Mouse (Mus musculus): ENCODE measurements around the gene Slc12a1. TPM values are rescaled to one million over a fixed set of nuclear protein-coding genes. Genes with fewer than 3 reads are reported as not detected.

The Slc12a1 gene
- polyA plus RNA-seq, 1 experiment: 0.01 TPM

DNA sequence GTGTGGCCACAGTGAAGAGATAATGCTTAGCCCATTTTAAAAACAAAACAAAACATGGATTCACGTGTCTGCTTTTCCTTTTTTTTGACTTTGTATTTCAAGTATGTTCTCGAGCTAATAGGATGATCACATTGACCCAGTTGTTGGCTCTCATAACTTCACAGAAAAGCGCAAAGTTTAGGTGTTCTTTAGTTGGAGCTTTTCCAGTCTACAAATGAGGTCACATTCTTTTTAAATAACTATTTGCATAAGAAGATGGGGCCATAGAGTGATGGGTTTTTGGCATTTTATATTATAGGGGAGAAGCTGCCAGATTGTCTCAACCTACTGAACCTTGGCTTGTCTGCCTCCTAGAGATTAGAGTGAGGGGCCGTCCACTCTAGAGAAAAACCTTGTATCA, 97.0 kb downstream of the Slc12a1 start:
- 90% methylated on average over 4 of the region's 4 CpGs for WGBS
- TF ChIP-seq POLR2A (IDR thresholded peaks at IDR 0.05; ENCODE audit: control insufficient read depth, extremely low read depth, insufficient read depth, low read length, poor library complexity) (no peak), CTCF (IDR thresholded peaks at IDR 0.05; ENCODE audit: borderline replicate concordance, control insufficient read depth, extremely low read depth, insufficient read depth, low read length, poor library complexity) (no peak)
- peaks cover 8% of the 10 kb centered on the region; the same call in 1 of the 2 replicates for H3K4me1 ChIP-seq (replicated peaks; ENCODE audit: control insufficient read depth, insufficient read depth, low read length)
- no peak overlapping the region for H3K4me3 ChIP-seq (ENCODE audit: control insufficient read depth, insufficient read depth, low read length)
- H3K27me3 ChIP-seq (ENCODE audit: control insufficient read depth, insufficient read depth, low read length): no peaks in the 10 kb centered on the region
- H3K27ac ChIP-seq (ENCODE audit: control insufficient read depth, insufficient read depth, low read length): no peak overlapping the region
- H3K36me3 ChIP-seq (ENCODE audit: control insufficient read depth, insufficient read depth, low read length): peaks cover 16% of the 10 kb centered on the region
- DNase-seq: no peak

DNA sequence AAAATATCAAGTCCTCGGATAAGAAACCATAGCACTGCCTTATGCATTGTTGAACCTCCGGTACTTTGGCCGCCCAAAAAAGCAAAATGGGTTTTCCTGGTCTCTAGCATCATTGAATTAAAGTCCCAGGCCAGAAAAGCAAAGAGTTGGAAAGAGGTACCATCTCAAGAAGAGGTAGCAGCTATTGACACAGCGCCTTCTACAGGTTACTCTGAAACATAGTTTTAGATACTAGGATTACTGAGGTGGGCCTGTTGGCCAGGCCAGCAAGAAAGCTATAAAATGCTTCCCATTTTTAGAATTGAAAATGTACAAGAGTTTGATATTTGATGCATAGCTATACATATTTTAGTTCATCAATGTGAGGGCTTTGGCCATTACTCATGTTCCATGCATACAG, 97.6 kb downstream of the Slc12a1 start:
- Histone ChIP-seq H3K4me3 (ENCODE audit: control insufficient read depth, insufficient read depth, low read length) (no peak overlapping the region), H3K4me1 (replicated peaks; ENCODE audit: control insufficient read depth, insufficient read depth, low read length) (peaks cover 8% of the 10 kb centered on the region; the same call in 1 of the 2 replicates), H3K36me3 (ENCODE audit: control insufficient read depth, insufficient read depth, low read length) (peaks cover 16% of the 10 kb centered on the region), H3K27me3 (ENCODE audit: control insufficient read depth, insufficient read depth, low read length) (no peaks in the 10 kb centered on the region), H3K27ac (ENCODE audit: control insufficient read depth, insufficient read depth, low read length) (no peak overlapping the region)
- DNase-seq: no peak
- WGBS: 92% methylated on average over 4 of the region's 4 CpGs
- TF ChIP-seq POLR2A (IDR thresholded peaks at IDR 0.05; ENCODE audit: control insufficient read depth, extremely low read depth, insufficient read depth, low read length, poor library complexity) (no peak), CTCF (IDR thresholded peaks at IDR 0.05; ENCODE audit: borderline replicate concordance, control insufficient read depth, extremely low read depth, insufficient read depth, low read length, poor library complexity) (no peak)

DNA sequence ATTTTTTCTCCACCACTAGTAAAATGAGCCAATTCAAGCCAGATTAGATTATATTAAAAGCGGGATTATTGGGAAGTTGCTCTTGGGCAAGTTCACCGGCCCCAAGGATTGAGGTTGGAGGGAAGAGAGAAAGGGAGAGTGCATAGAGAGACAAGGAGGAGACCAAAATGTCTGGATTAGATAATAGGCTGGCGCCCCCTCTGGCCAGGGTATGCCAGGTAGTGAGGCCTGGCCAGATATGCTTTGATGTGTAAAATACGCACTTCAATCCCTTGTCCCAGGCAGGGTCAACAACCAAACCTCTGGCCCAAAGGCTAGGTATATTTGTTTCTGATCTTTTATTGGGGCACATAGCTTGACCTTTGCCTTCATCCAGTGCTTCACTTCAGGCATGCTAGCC, 99.5 kb downstream of the Slc12a1 start:
- peaks cover 22% of the 10 kb centered on the region for H3K36me3 ChIP-seq (ENCODE audit: control insufficient read depth, insufficient read depth, low read length)
- WGBS: 91% methylated on average over 4 of the region's 4 CpGs
- peak; percentile 21 for DNase-seq
- no peak overlapping the region for H3K4me3 ChIP-seq (ENCODE audit: control insufficient read depth, insufficient read depth, low read length)
- H3K4me1 ChIP-seq (replicated peaks; ENCODE audit: control insufficient read depth, insufficient read depth, low read length): peaks cover 8% of the 10 kb centered on the region; the same call in 1 of the 2 replicates
- H3K27me3 ChIP-seq (ENCODE audit: control insufficient read depth, insufficient read depth, low read length): no peaks in the 10 kb centered on the region
- no peak overlapping the region for H3K27ac ChIP-seq (ENCODE audit: control insufficient read depth, insufficient read depth, low read length)
- TF ChIP-seq POLR2A (IDR thresholded peaks at IDR 0.05; ENCODE audit: control insufficient read depth, extremely low read depth, insufficient read depth, low read length, poor library complexity): no peak
- no peak for TF ChIP-seq CTCF (IDR thresholded peaks at IDR 0.05; ENCODE audit: borderline replicate concordance, control insufficient read depth, extremely low read depth, insufficient read depth, low read length, poor library complexity)

DNA sequence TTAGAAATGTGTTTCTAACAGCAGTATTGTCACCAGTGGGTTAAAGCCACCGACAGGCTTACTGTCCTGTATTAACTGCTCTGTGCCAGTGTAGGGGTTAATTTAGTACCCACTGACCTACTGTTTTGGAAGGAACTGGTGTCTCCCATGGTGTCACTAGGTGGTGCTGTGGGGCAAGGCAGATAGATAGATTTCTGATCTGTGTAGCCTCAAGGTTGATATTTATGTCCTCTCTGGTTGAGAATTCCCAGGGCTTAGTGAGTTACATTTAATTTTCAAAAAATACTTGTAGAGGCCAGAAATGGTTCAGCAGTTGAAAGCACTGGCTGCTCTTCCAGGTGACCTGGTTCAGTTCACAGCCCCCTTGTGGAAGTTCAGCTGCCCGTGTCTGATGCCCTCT, 100.0 kb downstream of the Slc12a1 start:
- 68% methylated on average over 2 of the region's 2 CpGs for WGBS
- H3K36me3 ChIP-seq (ENCODE audit: control insufficient read depth, insufficient read depth, low read length): peaks cover 27% of the 10 kb centered on the region

DNA sequence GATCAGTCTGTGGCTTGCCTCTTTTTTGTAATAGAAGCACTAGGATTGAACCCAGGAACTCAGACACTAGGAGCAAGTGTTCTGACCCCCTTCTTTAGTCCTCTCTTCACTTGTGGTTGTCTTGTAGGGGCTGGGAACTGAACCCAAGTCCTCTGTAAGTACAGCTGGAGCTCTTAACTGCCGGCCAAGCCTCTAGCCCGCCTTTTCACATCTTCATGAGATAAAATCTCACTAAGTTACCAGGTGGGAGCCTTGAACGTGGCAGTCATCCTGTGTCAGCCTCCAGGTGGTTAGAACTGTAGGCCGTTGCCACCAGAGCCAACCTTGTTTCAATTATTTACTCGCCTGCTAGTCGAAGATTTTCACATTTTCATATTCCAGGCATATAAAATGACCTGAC, 101.4 kb downstream of the Slc12a1 start:
- WGBS: 27% methylated on average over 6 of the region's 6 CpGs
- Histone ChIP-seq H3K4me3 (ENCODE audit: control insufficient read depth, insufficient read depth, low read length) (no peak overlapping the region), H3K27ac (ENCODE audit: control insufficient read depth, insufficient read depth, low read length) (no peak overlapping the region), H3K36me3 (ENCODE audit: control insufficient read depth, insufficient read depth, low read length) (peaks cover 37% of the 10 kb centered on the region), H3K27me3 (ENCODE audit: control insufficient read depth, insufficient read depth, low read length) (no peaks in the 10 kb centered on the region), H3K4me1 (replicated peaks; ENCODE audit: control insufficient read depth, insufficient read depth, low read length) (0 out of 2 replicates have a peak, but pooled peaks cover 5% of the 10 kb centered on the region)
- TF ChIP-seq POLR2A (IDR thresholded peaks at IDR 0.05; ENCODE audit: control insufficient read depth, extremely low read depth, insufficient read depth, low read length, poor library complexity) (no peak), CTCF (IDR thresholded peaks at IDR 0.05; ENCODE audit: borderline replicate concordance, control insufficient read depth, extremely low read depth, insufficient read depth, low read length, poor library complexity) (no peak)
- no peak for DNase-seq

More for the DNA sequence above, 100.0 kb downstream of the Slc12a1 start:
- Histone ChIP-seq H3K27ac (ENCODE audit: control insufficient read depth, insufficient read depth, low read length) (no peak overlapping the region), H3K27me3 (ENCODE audit: control insufficient read depth, insufficient read depth, low read length) (no peaks in the 10 kb centered on the region), H3K4me3 (ENCODE audit: control insufficient read depth, insufficient read depth, low read length) (no peak overlapping the region), H3K4me1 (replicated peaks; ENCODE audit: control insufficient read depth, insufficient read depth, low read length) (peaks cover 8% of the 10 kb centered on the region; the same call in 1 of the 2 replicates)
- no peak for TF ChIP-seq POLR2A (IDR thresholded peaks at IDR 0.05; ENCODE audit: control insufficient read depth, extremely low read depth, insufficient read depth, low read length, poor library complexity)
- no peak for TF ChIP-seq CTCF (IDR thresholded peaks at IDR 0.05; ENCODE audit: borderline replicate concordance, control insufficient read depth, extremely low read depth, insufficient read depth, low read length, poor library complexity)
- peak; percentile 69 for DNase-seq

DNA sequence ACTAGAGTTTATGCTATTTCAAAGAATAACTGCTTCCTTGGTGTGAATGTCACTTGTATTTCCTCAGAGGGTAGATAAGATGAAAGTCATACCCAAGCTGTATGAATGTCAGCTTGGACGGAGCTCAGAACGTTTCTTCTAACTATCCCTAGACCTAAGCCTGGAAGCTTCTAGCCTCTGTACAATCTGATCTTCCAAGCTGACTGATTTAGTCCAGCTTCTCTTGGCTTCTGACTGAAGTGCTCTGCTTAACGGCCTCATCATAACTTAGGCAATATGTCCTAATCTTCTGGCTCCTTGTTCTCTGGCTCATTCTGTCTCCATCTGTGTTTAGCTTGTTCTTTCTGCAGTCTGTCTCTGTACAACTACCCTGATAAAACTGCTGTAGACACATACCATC, 102.3 kb downstream of the Slc12a1 start:
- no peak overlapping the region for H3K27ac ChIP-seq (ENCODE audit: control insufficient read depth, insufficient read depth, low read length)
- no peak for TF ChIP-seq POLR2A (IDR thresholded peaks at IDR 0.05; ENCODE audit: control insufficient read depth, extremely low read depth, insufficient read depth, low read length, poor library complexity)
- H3K36me3 ChIP-seq (ENCODE audit: control insufficient read depth, insufficient read depth, low read length): peaks cover 37% of the 10 kb centered on the region
- WGBS: 77% methylated on average over 3 of the region's 3 CpGs
- H3K4me3 ChIP-seq (ENCODE audit: control insufficient read depth, insufficient read depth, low read length): no peak overlapping the region
- no peaks in the 10 kb centered on the region for H3K27me3 ChIP-seq (ENCODE audit: control insufficient read depth, insufficient read depth, low read length)
- 0 out of 2 replicates have a peak, but pooled peaks cover 5% of the 10 kb centered on the region for H3K4me1 ChIP-seq (replicated peaks; ENCODE audit: control insufficient read depth, insufficient read depth, low read length)
- no peak for DNase-seq

DNA sequence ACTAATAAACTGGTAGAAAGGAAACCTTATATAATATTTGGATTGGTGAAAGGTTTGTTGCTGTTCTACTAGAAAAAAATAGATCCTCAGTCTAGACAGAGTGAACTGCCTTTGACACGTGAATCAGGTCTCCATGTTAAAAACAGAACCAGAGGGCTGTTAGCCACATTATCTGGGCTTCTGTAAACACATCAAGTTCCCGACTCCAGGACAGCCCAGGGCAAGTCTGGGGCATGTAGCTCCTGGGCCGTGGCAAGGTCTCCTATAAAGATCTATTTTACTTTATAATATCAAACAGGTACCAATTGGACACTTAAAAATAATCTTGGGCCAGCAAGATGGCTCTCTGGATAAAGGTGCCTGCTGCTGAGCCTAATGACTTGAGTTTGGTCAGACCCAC, 103.6 kb downstream of the Slc12a1 start:
- Histone ChIP-seq H3K27me3 (ENCODE audit: control insufficient read depth, insufficient read depth, low read length) (no peaks in the 10 kb centered on the region), H3K4me3 (ENCODE audit: control insufficient read depth, insufficient read depth, low read length) (no peak overlapping the region), H3K36me3 (ENCODE audit: control insufficient read depth, insufficient read depth, low read length) (peaks cover 37% of the 10 kb centered on the region), H3K27ac (ENCODE audit: control insufficient read depth, insufficient read depth, low read length) (no peak overlapping the region), H3K4me1 (replicated peaks; ENCODE audit: control insufficient read depth, insufficient read depth, low read length) (0 out of 2 replicates have a peak, but pooled peaks cover 5% of the 10 kb centered on the region)
- TF ChIP-seq CTCF (IDR thresholded peaks at IDR 0.05; ENCODE audit: borderline replicate concordance, control insufficient read depth, extremely low read depth, insufficient read depth, low read length, poor library complexity) (no peak), POLR2A (IDR thresholded peaks at IDR 0.05; ENCODE audit: control insufficient read depth, extremely low read depth, insufficient read depth, low read length, poor library complexity) (no peak)
- no peak for DNase-seq
- 92% methylated on average over 3 of the region's 3 CpGs for WGBS

All from thymus, adult 2 months (tissue).